Mouse (Mus musculus) limb, embryonic 15.5 days (tissue): ENCODE measurements at regions not wholly inside any gene's neighbourhood (a gene's known extent, or its start where the extent isn't known, plus 50 kb on each side); places are given as distances from the start of the nearest gene placed in this dataset.

ENCODE experiments used
- ATAC-seq: fragments of 200-750 bp; cut with Nextera tagmentation; 2 replicates; pipeline ENCODE4 v1.8.0; 2017; ENCODE audit warnings: low read depth, moderate TSS enrichment; ENCODE audit not compliant: insufficient number of reproducible peaks, low FRiP score, low TSS enrichment
- H3K27ac ChIP-seq: fragments of 300-500 bp; sonication (generic); 2 replicates; pipeline ENCODE4 v1.5.1; 2015; ENCODE audit warnings: moderate library complexity, mild to moderate bottlenecking, inconsistent platforms
- H3K27me3 ChIP-seq: fragments of 300-500 bp; sonication (generic); 2 replicates; pipeline ENCODE4 v1.6.1; 2015; ENCODE audit warnings: inconsistent platforms
- H3K36me3 ChIP-seq: fragments of 300-500 bp; sonication (generic); 2 replicates; pipeline ENCODE4 v1.6.1; 2015; ENCODE audit warnings: inconsistent platforms
- H3K4me1 ChIP-seq: fragments of 300-500 bp; sonication (generic); 2 replicates; pipeline ENCODE4 v1.6.1; 2015; ENCODE audit warnings: inconsistent platforms
- H3K4me2 ChIP-seq: fragments of 300-500 bp; sonication (generic); 2 replicates; pipeline ENCODE4 v1.6.1; 2015; ENCODE audit warnings: mild to moderate bottlenecking, inconsistent platforms
- H3K4me3 ChIP-seq: fragments of 300-500 bp; sonication (generic); 2 replicates; pipeline ENCODE4 v1.5.1; 2015; ENCODE audit warnings: mild to moderate bottlenecking, inconsistent platforms
- H3K9ac ChIP-seq: fragments of 300-500 bp; sonication (generic); 2 replicates; pipeline ENCODE4 v1.6.1; 2015; ENCODE audit warnings: inconsistent platforms
- H3K9me3 ChIP-seq: fragments of 300-500 bp; sonication (generic); 2 replicates; pipeline ENCODE4 v1.6.1; 2016; ENCODE audit warnings: inconsistent platforms
- WGBS: fragments of 180-500 bp; shearing (Covaris S2); methylation state at CpG from one replicate; pipeline ENCODE4 v1.1.7; 2015; 5-methylcytosine and 5-hydroxymethylcytosine counted together

- no peak for ATAC-seq
- H3K4me2 ChIP-seq, result no peak overlapping the region
- 59% methylated on average over 4 of the region's 4 CpGs for WGBS
- no peaks in the 10 kb centered on the region for H3K36me3 ChIP-seq
- H3K9ac ChIP-seq, result no peak overlapping the region
- no peak overlapping the region for H3K27ac ChIP-seq
- no peaks in the 10 kb centered on the region for H3K27me3 ChIP-seq
- H3K4me1 ChIP-seq, result no peaks in the 10 kb centered on the region
- no peaks in the 10 kb centered on the region for H3K9me3 ChIP-seq
- H3K4me3 ChIP-seq, result no peak overlapping the region
These were observed 76.6 kb upstream of the Ifne start for GRCm38 (mm10) chr4:88956605-88957004.

GRCm38 (mm10) chr4:88956151-88956550 is 76.2 kb upstream of the Ifne start:
- ATAC-seq, result no peak
- no peak overlapping the region for H3K4me3 ChIP-seq
- H3K4me1 ChIP-seq, result no peaks in the 10 kb centered on the region
- H3K9ac ChIP-seq, result no peak overlapping the region
- H3K27ac ChIP-seq, result no peak overlapping the region
- H3K4me2 ChIP-seq, result no peak overlapping the region
- 16% methylated on average over 7 of the region's 7 CpGs for WGBS
- H3K9me3 ChIP-seq, result no peaks in the 10 kb centered on the region
- H3K36me3 ChIP-seq, result no peaks in the 10 kb centered on the region
- H3K27me3 ChIP-seq, result no peaks in the 10 kb centered on the region

GRCm38 (mm10) chr4:88955571-88955970 is 75.6 kb upstream of the Ifne start:
- Histone ChIP-seq H3K27ac (no peak overlapping the region), H3K27me3 (no peaks in the 10 kb centered on the region), H3K4me3 (no peak overlapping the region), H3K36me3 (no peaks in the 10 kb centered on the region), H3K9ac (no peak overlapping the region), H3K4me1 (no peaks in the 10 kb centered on the region), H3K9me3 (no peaks in the 10 kb centered on the region), H3K4me2 (no peak overlapping the region)
- no peak for ATAC-seq
- WGBS, result 64% methylated on average over 7 of the region's 7 CpGs

GRCm38 (mm10) chr4:88954045-88954444 is 74.0 kb upstream of the Ifne start:
- Histone ChIP-seq H3K27me3 (no peaks in the 10 kb centered on the region), H3K36me3 (no peaks in the 10 kb centered on the region), H3K9me3 (no peaks in the 10 kb centered on the region), H3K27ac (no peak overlapping the region), H3K4me2 (no peak overlapping the region), H3K4me3 (no peak overlapping the region), H3K4me1 (no peaks in the 10 kb centered on the region), H3K9ac (no peak overlapping the region)
- WGBS, result 75% methylated on average over 3 of the region's 3 CpGs
- no peak for ATAC-seq

- Histone ChIP-seq H3K27me3 (no peaks in the 10 kb centered on the region), H3K9ac (no peak overlapping the region), H3K9me3 (no peaks in the 10 kb centered on the region), H3K4me1 (no peaks in the 10 kb centered on the region), H3K27ac (no peak overlapping the region), H3K4me2 (no peak overlapping the region), H3K36me3 (no peaks in the 10 kb centered on the region), H3K4me3 (no peak overlapping the region)
- WGBS, result 61% methylated on average over 1 of the region's 1 CpGs
- ATAC-seq, result no peak
These were observed 71.0 kb upstream of the Ifne start for GRCm38 (mm10) chr4:88951034-88951336.

- Histone ChIP-seq H3K9me3 (no peaks in the 10 kb centered on the region), H3K9ac (no peak overlapping the region), H3K4me3 (no peak overlapping the region), H3K4me1 (no peaks in the 10 kb centered on the region), H3K4me2 (no peak overlapping the region), H3K27me3 (no peaks in the 10 kb centered on the region), H3K36me3 (no peaks in the 10 kb centered on the region), H3K27ac (no peak overlapping the region)
- WGBS, result 66% methylated on average over 12 of the region's 12 CpGs
- no peak for ATAC-seq
These were observed 70.4 kb upstream of the Ifne start for GRCm38 (mm10) chr4:88950181-88951033.

GRCm38 (mm10) chr4:88948027-88948859 is 68.2 kb upstream of the Ifne start:
- WGBS, result 81% methylated on average over 4 of the region's 4 CpGs
- no peak overlapping the region for H3K4me2 ChIP-seq
- no peaks in the 10 kb centered on the region for H3K27me3 ChIP-seq
- H3K9ac ChIP-seq, result no peak overlapping the region
- no peak for ATAC-seq
- H3K27ac ChIP-seq, result no peak overlapping the region
- H3K4me3 ChIP-seq, result no peak overlapping the region
- H3K4me1 ChIP-seq, result no peaks in the 10 kb centered on the region
- H3K9me3 ChIP-seq, result no peaks in the 10 kb centered on the region
- H3K36me3 ChIP-seq, result no peaks in the 10 kb centered on the region

GRCm38 (mm10) chr4:88941955-88942354 is 62.0 kb upstream of the Ifne start:
- Histone ChIP-seq H3K4me3 (no peak overlapping the region), H3K9ac (no peak overlapping the region), H3K36me3 (no peaks in the 10 kb centered on the region), H3K9me3 (no peaks in the 10 kb centered on the region), H3K27ac (no peak overlapping the region), H3K4me2 (no peak overlapping the region), H3K4me1 (peaks cover 11% of the 10 kb centered on the region), H3K27me3 (peaks cover 21% of the 10 kb centered on the region)
- 69% methylated on average over 4 of the region's 4 CpGs for WGBS
- ATAC-seq, result no peak

GRCm38 (mm10) chr4:88940670-88941069 is 60.7 kb upstream of the Ifne start:
- Histone ChIP-seq H3K4me3 (no peak overlapping the region), H3K9me3 (no peaks in the 10 kb centered on the region), H3K36me3 (no peaks in the 10 kb centered on the region), H3K4me2 (no peak overlapping the region), H3K9ac (no peak overlapping the region), H3K4me1 (peaks cover 11% of the 10 kb centered on the region), H3K27me3 (peaks cover 27% of the 10 kb centered on the region), H3K27ac (no peak overlapping the region)
- no peak for ATAC-seq
- WGBS, result 86% methylated on average over 2 of the region's 2 CpGs

GRCm38 (mm10) chr4:88939397-88939796 is 59.4 kb upstream of the Ifne start:
- H3K27me3 ChIP-seq, result peaks cover 35% of the 10 kb centered on the region
- H3K4me3 ChIP-seq, result no peak overlapping the region
- H3K4me2 ChIP-seq, result no peak overlapping the region
- H3K4me1 ChIP-seq, result peaks cover 11% of the 10 kb centered on the region
- H3K9me3 ChIP-seq, result no peaks in the 10 kb centered on the region
- H3K27ac ChIP-seq, result no peak overlapping the region
- H3K36me3 ChIP-seq, result no peaks in the 10 kb centered on the region
- H3K9ac ChIP-seq, result no peak overlapping the region
- 41% methylated on average over 4 of the region's 4 CpGs for WGBS
- ATAC-seq, result no peak

GRCm38 (mm10) chr4:88938712-88939032 is 58.7 kb upstream of the Ifne start:
- H3K4me3 ChIP-seq, result peak overlapping the region; percentile 65
- no peaks in the 10 kb centered on the region for H3K36me3 ChIP-seq
- H3K27ac ChIP-seq, result no peak overlapping the region
- WGBS, result 6% methylated on average over 11 of the region's 11 CpGs
- no peaks in the 10 kb centered on the region for H3K9me3 ChIP-seq
- H3K4me1 ChIP-seq, result peaks cover 11% of the 10 kb centered on the region
- peak overlapping the region; percentile 97 for H3K4me2 ChIP-seq
- H3K27me3 ChIP-seq, result peaks cover 35% of the 10 kb centered on the region
- no peak for ATAC-seq
- peak overlapping the region; percentile 39 for H3K9ac ChIP-seq
